Mouse (Mus musculus) liver, embryonic 14.5 days (tissue): Measurements from ENCODE around the gene Susd3. TPM values are rescaled to one million over a fixed set of nuclear protein-coding genes. Genes with fewer than 3 reads are reported as not detected.

Source experiments
- ATAC-seq: fragments of 200-750 bp; cut with Nextera tagmentation; 2 replicates; pipeline ENCODE4 v1.8.0; 2017; ENCODE audit warnings: moderate number of reproducible peaks, mild to moderate bottlenecking, moderate library complexity; ENCODE audit not compliant: insufficient read depth
- DNase-seq, 3 experiments: peaks; one replicate each; pipeline ENCODE4 v3.0.0-alpha.2; 2012 to 2013; ENCODE audit warnings: low read depth in 3 of 3, low spot score in 3 of 3
- H3K27ac ChIP-seq: fragments of 300-500 bp; sonication (generic); 2 replicates; pipeline ENCODE4 v1.5.1; 2014; ENCODE audit warnings: moderate library complexity, mild to moderate bottlenecking, control low read depth, inconsistent platforms
- H3K27me3 ChIP-seq: fragments of 300-500 bp; sonication (generic); 2 replicates; pipeline ENCODE4 v1.6.1; 2014; ENCODE audit warnings: mild to moderate bottlenecking, low read length, moderate library complexity; ENCODE audit not compliant: control insufficient read depth, insufficient read depth
- H3K36me3 ChIP-seq: fragments of 300-500 bp; sonication (generic); replicated peaks from 2 replicates; pipeline ENCODE4 v1.6.1; 2014; ENCODE audit warnings: low read depth; ENCODE audit not compliant: control insufficient read depth, insufficient read depth
- H3K4me1 ChIP-seq, 2 experiments: fragments of 200-500 bp in 1 of 2; fragments of 300-500 bp in 1 of 2; sonication (generic) in 1 of 2; replicated peaks; 2 replicates each; pipeline ENCODE4 v1.6.1; 2012 to 2014; ENCODE audit warnings: antibody characterized with exemption in 1 of 2, inconsistent platforms in 1 of 2, low read length in 1 of 2; ENCODE audit not compliant: control insufficient read depth in 2 of 2, insufficient read depth in 2 of 2
- H3K4me2 ChIP-seq: fragments of 300-500 bp; sonication (generic); 2 replicates; pipeline ENCODE4 v1.6.1; 2014; ENCODE audit warnings: low read depth, mild to moderate bottlenecking, control low read depth, moderate library complexity
- H3K4me3 ChIP-seq, 2 experiments: fragments of 200-500 bp in 1 of 2; fragments of 300-500 bp in 1 of 2; sonication (generic) in 1 of 2; 2 replicates each; pipeline ENCODE4 v1.5.1; 2012 to 2014; ENCODE audit warnings: low read depth in 2 of 2, low read length in 2 of 2, mild to moderate bottlenecking in 2 of 2, control low read depth in 1 of 2, inconsistent platforms in 1 of 2, moderate library complexity in 1 of 2; ENCODE audit not compliant: insufficient read depth in 1 of 2
- H3K9ac ChIP-seq: fragments of 300-500 bp; sonication (generic); replicated peaks from 2 replicates; pipeline ENCODE4 v1.6.1; 2014; ENCODE audit warnings: mild to moderate bottlenecking, control low read depth, moderate library complexity
- H3K9me3 ChIP-seq: fragments of 300-500 bp; sonication (generic); 2 replicates; pipeline ENCODE4 v1.6.1; 2016; ENCODE audit warnings: low read length, mixed read lengths; ENCODE audit not compliant: control insufficient read depth
- CTCF ChIP-seq: IDR thresholded peaks from 2 replicates; pipeline ENCODE4 v1.5.1; 2016; ENCODE audit warnings: antibody characterized with exemption, low read depth, control low read depth
- EP300 ChIP-seq: IDR thresholded peaks from 2 replicates; pipeline ENCODE4 v1.6.1; 2016; ENCODE audit warnings: antibody characterized with exemption, low read depth
- WGBS: fragments of 180-500 bp; shearing (Covaris S2); extraction: QIAGEN DNeasy Blood & Tissue Kit; methylation state at CpG from one replicate; pipeline ENCODE4 v1.1.7; 2014; ENCODE audit not compliant: insufficient replicate concordance; 5-methylcytosine and 5-hydroxymethylcytosine counted together
- polyA plus RNA-seq, 2 experiments: library from polyadenylated mRNA; depleted of rRNA in 1 of 2; stranded (reverse) in 1 of 2; unstranded in 1 of 2; fragments of >200 nt; fragmentation: Nextera tagmentation in 1 of 2; extraction: Ambion mirVana in 1 of 2; gene quantifications; 2 replicates each; pipeline versions ENCODE4 v1.2.1 to v1.2.3; 2012 to 2014

The Susd3 gene
- polyA plus RNA-seq, 2 experiments: 1.1 to 1.2 TPM

GRCm38 (mm10) chr13:49270500-49270899, 22.0 kb upstream of the Susd3 start:
- no peaks in the 10 kb centered on the region for H3K36me3 ChIP-seq
- no peak for TF ChIP-seq EP300
- no peak for TF ChIP-seq CTCF
- no peak overlapping the region for H3K9ac ChIP-seq
- ATAC-seq (no peak), DNase-seq (no peak)
- 64% methylated on average over 8 of the region's 8 CpGs for WGBS
- peaks cover 0 to 5% of the 10 kb centered on the region in 2 experiments; a peak in 2 of 4 replicates for H3K4me1 ChIP-seq
- no peak overlapping the region for H3K4me3 ChIP-seq
- no peaks in the 10 kb centered on the region for H3K27me3 ChIP-seq
- H3K4me2 ChIP-seq: no peak overlapping the region
- H3K9me3 ChIP-seq: no peaks in the 10 kb centered on the region
- no peak overlapping the region for H3K27ac ChIP-seq

- Histone ChIP-seq H3K4me2 (no peak overlapping the region), H3K36me3 (no peaks in the 10 kb centered on the region), H3K27me3 (no peaks in the 10 kb centered on the region), H3K27ac (no peak overlapping the region), H3K9ac (no peak overlapping the region), H3K9me3 (no peaks in the 10 kb centered on the region), H3K4me1 (peaks cover 0 to 5% of the 10 kb centered on the region in 2 experiments; a peak in 2 of 4 replicates), H3K4me3 (no peak overlapping the region)
- TF ChIP-seq EP300 (no peak), CTCF (no peak)
- WGBS: 13% methylated on average over 2 of the region's 2 CpGs
- no peak for DNase-seq
- ATAC-seq: no peak
Observed at GRCm38 (mm10) chr13:49267645-49268044, 19.1 kb upstream of the Susd3 start.

- WGBS: 48% methylated on average over 15 of the region's 15 CpGs
- TF ChIP-seq EP300: no peak
- TF ChIP-seq CTCF: no peak
Observed at GRCm38 (mm10) chr13:49260036-49260722, 11.7 kb upstream of the Susd3 start.

GRCm38 (mm10) chr13:49257819-49258313, 9.4 kb upstream of the Susd3 start:
- no peak for TF ChIP-seq CTCF
- no peak for TF ChIP-seq EP300
- ATAC-seq (no peak), DNase-seq (no peak)
- Histone ChIP-seq H3K27ac (no peak overlapping the region), H3K4me2 (no peak overlapping the region), H3K4me1 (no peaks in the 10 kb centered on the region), H3K36me3 (no peaks in the 10 kb centered on the region), H3K9ac (no peak overlapping the region), H3K4me3 (no peak overlapping the region), H3K27me3 (no peaks in the 10 kb centered on the region), H3K9me3 (no peaks in the 10 kb centered on the region)
- WGBS: 46% methylated on average over 3 of the region's 3 CpGs

More at GRCm38 (mm10) chr13:49260036-49260722, 11.7 kb upstream of the Susd3 start:
- Histone ChIP-seq H3K27me3 (no peaks in the 10 kb centered on the region), H3K27ac (no peak overlapping the region), H3K4me1 (no peaks in the 10 kb centered on the region), H3K4me2 (no peak overlapping the region), H3K9ac (no peak overlapping the region), H3K36me3 (no peaks in the 10 kb centered on the region), H3K9me3 (no peaks in the 10 kb centered on the region), H3K4me3 (no peak overlapping the region)
- ATAC-seq (no peak), DNase-seq (no peak)

- no peaks in the 10 kb centered on the region for H3K36me3 ChIP-seq
- H3K4me1 ChIP-seq: peaks cover 0 to 5% of the 10 kb centered on the region in 2 experiments; a peak in 2 of 4 replicates
- H3K27me3 ChIP-seq: peaks cover 5% of the 10 kb centered on the region
- no peak for DNase-seq
- H3K9ac ChIP-seq: no peak overlapping the region
- H3K27ac ChIP-seq: no peak overlapping the region
- H3K4me2 ChIP-seq: no peak overlapping the region
- WGBS: 61% methylated on average over 13 of the region's 13 CpGs
- TF ChIP-seq EP300: no peak
- TF ChIP-seq CTCF: no peak
- ATAC-seq: no peak
- no peak overlapping the region for H3K4me3 ChIP-seq
- no peaks in the 10 kb centered on the region for H3K9me3 ChIP-seq
Observed at GRCm38 (mm10) chr13:49252746-49253145, 4.2 kb upstream of the Susd3 start.
